Mouse (Mus musculus) embryonic facial prominence, embryonic 10.5 days (tissue): ENCODE measurements around the gene Pogz. TPM values are rescaled to one million over a fixed set of nuclear protein-coding genes. Genes with fewer than 3 reads are reported as not detected.

ENCODE experiments used
- DNase-seq: peaks from one replicate; pipeline ENCODE4 v3.0.0-alpha.2; 2017; ENCODE audit warnings: low spot score
- H3K27ac ChIP-seq: fragments of 300-500 bp; sonication (generic); replicated peaks from 2 replicates; pipeline ENCODE4 v1.5.1; 2016; ENCODE audit warnings: mild to moderate bottlenecking
- H3K27me3 ChIP-seq: fragments of 300-500 bp; sonication (generic); replicated peaks from 2 replicates; pipeline ENCODE4 v1.6.1; 2016; ENCODE audit warnings: low read depth, mild to moderate bottlenecking; ENCODE audit not compliant: poor library complexity, severe bottlenecking
- H3K36me3 ChIP-seq: fragments of 300-500 bp; sonication (generic); replicated peaks from 2 replicates; pipeline ENCODE4 v1.6.1; 2016; ENCODE audit warnings: mild to moderate bottlenecking, moderate library complexity
- H3K4me1 ChIP-seq: fragments of 300-500 bp; sonication (generic); 2 replicates; pipeline ENCODE4 v1.6.1; 2016
- H3K4me3 ChIP-seq: fragments of 300-500 bp; sonication (generic); 2 replicates; pipeline ENCODE4 v1.5.1; 2016; ENCODE audit warnings: mild to moderate bottlenecking, moderate library complexity
- H3K9me3 ChIP-seq: fragments of 300-500 bp; sonication (generic); 2 replicates; pipeline ENCODE4 v1.6.1; 2016; ENCODE audit warnings: mild to moderate bottlenecking
- WGBS: fragments of 180-500 bp; shearing (Covaris S2); methylation state at CpG from one replicate; pipeline ENCODE4 v1.1.7; 2016; 5-methylcytosine and 5-hydroxymethylcytosine counted together
- polyA plus RNA-seq: library from polyadenylated mRNA; unstranded; fragments of >200 nt; fragmentation: Nextera tagmentation; extraction: Ambion mirVana; gene quantifications from 2 replicates; pipeline ENCODE4 v1.2.1, GENCODE M21; 2016

Gene Pogz
- polyA plus RNA-seq, 1 experiment from 2014 or later, result 18.5 TPM

DNA sequence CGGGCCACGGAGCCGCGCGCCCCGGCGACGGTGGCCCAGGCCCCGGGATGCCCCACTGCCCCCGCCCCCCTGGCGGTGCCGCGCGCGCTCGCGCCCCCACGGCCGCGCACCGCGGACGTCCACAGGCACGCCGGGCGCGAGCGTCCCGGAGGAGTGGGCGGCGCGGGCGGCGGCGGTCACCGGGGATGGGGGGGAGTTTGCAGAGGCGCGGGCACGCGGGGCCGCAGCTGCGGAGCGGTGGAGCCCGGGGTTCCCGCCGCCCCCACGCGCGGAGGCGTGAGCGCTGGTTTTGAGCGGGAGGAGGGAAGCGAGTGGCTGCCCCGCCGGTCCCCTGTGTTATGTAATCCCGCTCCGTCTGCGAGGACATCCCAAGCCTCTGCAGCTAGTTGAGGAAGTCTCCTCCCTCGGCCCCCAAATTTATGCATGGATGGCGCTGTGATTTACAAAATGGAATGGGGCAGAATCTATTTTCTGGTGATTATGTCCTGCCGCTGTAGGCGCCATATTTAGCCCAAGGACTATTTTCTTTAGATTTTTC lies 661 bp downstream of the Pogz start:
- peaks cover 5% of the 10 kb centered on the region; the same call in 1 of the 2 replicates for H3K36me3 ChIP-seq

DNA sequence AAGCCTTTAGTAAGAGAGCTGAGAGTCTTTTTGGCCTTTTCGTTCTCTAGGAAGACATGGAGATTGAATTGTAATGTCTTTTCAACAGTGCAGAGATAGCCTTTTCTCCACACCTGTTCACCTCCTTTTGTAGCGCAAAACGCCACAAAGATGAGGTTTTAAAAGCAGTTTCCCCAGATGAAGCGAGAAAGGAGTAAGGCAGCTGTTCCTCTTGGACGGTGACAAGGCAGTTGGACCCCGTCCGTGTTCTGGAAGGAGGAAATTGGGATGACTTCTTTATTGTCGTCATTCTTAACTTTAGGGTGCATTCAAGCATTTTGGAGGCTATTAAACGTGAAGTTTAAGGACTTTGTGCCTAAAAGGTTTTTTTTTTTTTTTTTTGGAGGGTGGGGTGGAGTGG lies 1.3 kb downstream of the Pogz start:
- Histone ChIP-seq H3K4me3 (peak overlapping the region; percentile 76), H3K36me3 (peaks cover 5% of the 10 kb centered on the region; the same call in 1 of the 2 replicates), H3K27ac (peak overlapping the region; percentile 99), H3K9me3 (no peaks in the 10 kb centered on the region), H3K4me1 (peaks cover 15% of the 10 kb centered on the region), H3K27me3 (no peaks in the 10 kb centered on the region)
- WGBS, result 34% methylated on average over 9 of the region's 9 CpGs
- DNase-seq, result no peak

More for the DNA sequence above, 661 bp downstream of the Pogz start:
- WGBS, result under 1% methylated on average over 60 of the region's 62 CpGs
- H3K4me3 ChIP-seq, result peak overlapping the region; percentile 76
- H3K27me3 ChIP-seq, result no peaks in the 10 kb centered on the region
- DNase-seq, result peak; percentile 82
- H3K4me1 ChIP-seq, result peaks cover 15% of the 10 kb centered on the region
- no peaks in the 10 kb centered on the region for H3K9me3 ChIP-seq
- H3K27ac ChIP-seq, result peak overlapping the region; percentile 99

DNA sequence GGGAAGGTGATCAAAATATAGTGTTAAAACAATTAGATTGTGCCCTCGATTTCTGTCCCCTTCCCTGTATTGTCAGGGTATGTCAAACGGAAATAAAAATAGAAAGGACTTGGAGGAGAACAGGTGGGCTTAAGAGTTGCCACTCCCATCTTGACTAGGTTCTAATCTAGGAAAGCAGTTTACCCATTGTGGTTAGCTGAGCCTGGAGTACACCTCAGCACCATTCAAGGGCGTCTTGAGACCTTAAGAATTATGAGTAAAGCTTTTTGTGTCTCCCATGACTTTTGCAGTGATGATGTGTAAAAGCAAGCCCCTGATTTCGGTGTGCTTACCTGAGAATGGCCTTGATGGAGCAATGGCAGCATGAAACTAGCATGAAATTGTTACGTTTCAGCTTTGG lies 1.7 kb downstream of the Pogz start:
- WGBS, result 82% methylated on average over 5 of the region's 5 CpGs
- no peaks in the 10 kb centered on the region for H3K9me3 ChIP-seq
- H3K4me1 ChIP-seq, result peaks cover 15% of the 10 kb centered on the region
- no peaks in the 10 kb centered on the region for H3K27me3 ChIP-seq
- H3K27ac ChIP-seq, result no peak overlapping the region
- H3K4me3 ChIP-seq, result peak overlapping the region; percentile 76
- DNase-seq, result no peak
- peaks cover 5% of the 10 kb centered on the region; the same call in 1 of the 2 replicates for H3K36me3 ChIP-seq

DNA sequence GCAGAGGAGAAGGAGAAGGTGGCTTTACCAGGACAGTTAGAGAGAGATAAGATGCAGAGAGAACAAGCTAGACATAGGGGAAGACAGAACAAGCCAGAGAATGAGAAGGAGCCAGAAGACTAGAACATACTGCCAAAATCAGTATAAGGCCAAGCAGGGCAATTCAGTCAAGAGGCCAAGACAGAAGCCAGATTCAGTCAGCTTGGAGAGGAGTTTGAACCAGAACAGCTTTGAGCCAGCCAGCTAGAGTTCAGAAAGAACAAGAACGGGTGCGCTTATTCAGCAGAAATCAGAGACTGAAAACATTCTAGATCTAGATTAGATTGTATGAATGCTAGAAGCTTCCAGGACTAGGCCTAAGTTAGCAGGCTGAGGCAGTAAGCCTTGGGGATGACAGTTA lies 10.0 kb downstream of the Pogz start:
- no peak overlapping the region for H3K27ac ChIP-seq
- H3K27me3 ChIP-seq, result no peaks in the 10 kb centered on the region
- H3K36me3 ChIP-seq, result peaks cover 7% of the 10 kb centered on the region; the same call in 1 of the 2 replicates
- no peak for DNase-seq
- WGBS, result 92% methylated on average over 2 of the region's 2 CpGs
- H3K4me1 ChIP-seq, result peaks cover 11% of the 10 kb centered on the region
- H3K4me3 ChIP-seq, result no peak overlapping the region
- H3K9me3 ChIP-seq, result no peaks in the 10 kb centered on the region

DNA sequence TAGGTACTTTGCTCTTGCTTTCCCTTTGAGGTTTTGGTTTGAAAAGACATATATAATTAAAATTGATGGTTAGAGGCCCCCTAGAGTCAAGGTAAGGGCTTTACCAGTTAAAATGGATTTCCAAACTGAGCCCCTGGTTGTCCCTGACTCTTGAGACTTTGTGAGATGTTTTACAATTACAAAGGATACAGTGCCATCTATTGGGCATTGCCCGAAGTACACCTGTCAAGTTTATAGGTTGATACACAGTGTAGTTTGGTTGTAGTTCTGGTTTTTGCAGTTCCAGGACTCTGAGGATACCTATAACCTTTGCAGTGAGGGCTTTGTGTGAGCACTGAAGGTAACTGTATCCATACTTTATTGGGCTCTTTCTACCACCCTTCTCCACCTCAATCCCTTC lies 12.0 kb downstream of the Pogz start:
- WGBS, result 25% methylated on average over 1 of the region's 1 CpGs
- Histone ChIP-seq H3K4me1 (peaks cover 11% of the 10 kb centered on the region), H3K27me3 (no peaks in the 10 kb centered on the region)

DNA sequence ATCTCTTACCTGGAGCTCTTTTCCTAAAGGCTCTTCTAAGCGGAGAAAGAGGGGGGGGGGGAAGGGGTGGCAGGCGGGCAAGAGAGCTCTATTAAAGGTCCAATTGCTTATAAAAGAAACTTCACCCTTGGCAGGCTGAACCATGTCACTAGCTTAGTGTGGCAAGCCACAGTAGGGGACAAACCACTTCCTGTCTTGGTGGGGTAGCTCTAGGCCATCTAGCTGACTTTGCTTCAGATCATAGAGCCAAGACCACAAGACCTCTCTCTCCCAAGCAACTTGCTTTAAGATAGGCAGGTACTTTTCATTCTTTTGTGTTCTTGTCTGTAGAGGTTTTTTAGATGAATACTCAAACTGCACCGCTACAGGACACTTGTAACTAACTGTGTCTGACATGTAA lies 14.4 kb downstream of the Pogz start:
- no peak overlapping the region for H3K4me3 ChIP-seq
- H3K36me3 ChIP-seq, result peaks cover 32% of the 10 kb centered on the region

More for the DNA sequence above, 12.0 kb downstream of the Pogz start:
- Histone ChIP-seq H3K36me3 (peaks cover 16% of the 10 kb centered on the region), H3K4me3 (no peak overlapping the region), H3K27ac (no peak overlapping the region), H3K9me3 (no peaks in the 10 kb centered on the region)
- peak; percentile 42 for DNase-seq

DNA sequence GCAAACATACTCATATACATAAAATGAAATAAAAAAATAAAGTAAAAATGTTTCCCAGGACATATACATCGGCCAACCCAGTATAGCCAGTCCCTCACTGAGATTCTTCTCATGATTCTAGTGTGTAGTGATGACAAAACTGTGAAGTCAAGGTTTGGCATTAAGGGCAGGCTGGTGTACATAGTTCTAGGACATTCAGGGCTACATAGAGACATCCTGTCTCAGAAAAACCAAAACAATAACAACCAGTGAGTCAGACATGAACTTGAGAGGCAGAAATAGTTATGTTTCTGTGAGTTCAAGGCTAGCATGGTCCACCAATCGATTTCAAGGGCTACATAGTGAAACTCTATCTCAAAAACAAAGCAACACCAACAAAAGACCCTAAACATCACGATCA lies 14.8 kb downstream of the Pogz start:
- no peak overlapping the region for H3K27ac ChIP-seq
- DNase-seq, result no peak
- H3K36me3 ChIP-seq, result peaks cover 37% of the 10 kb centered on the region
- peaks cover 6% of the 10 kb centered on the region for H3K4me1 ChIP-seq
- no peak overlapping the region for H3K4me3 ChIP-seq
- no peaks in the 10 kb centered on the region for H3K9me3 ChIP-seq
- no peaks in the 10 kb centered on the region for H3K27me3 ChIP-seq
- 92% methylated on average over 3 of the region's 3 CpGs for WGBS

More for the DNA sequence above, 14.4 kb downstream of the Pogz start:
- Histone ChIP-seq H3K27me3 (no peaks in the 10 kb centered on the region), H3K27ac (no peak overlapping the region), H3K4me1 (peaks cover 6% of the 10 kb centered on the region), H3K9me3 (no peaks in the 10 kb centered on the region)
- DNase-seq, result no peak
- 82% methylated on average over 3 of the region's 3 CpGs for WGBS

DNA sequence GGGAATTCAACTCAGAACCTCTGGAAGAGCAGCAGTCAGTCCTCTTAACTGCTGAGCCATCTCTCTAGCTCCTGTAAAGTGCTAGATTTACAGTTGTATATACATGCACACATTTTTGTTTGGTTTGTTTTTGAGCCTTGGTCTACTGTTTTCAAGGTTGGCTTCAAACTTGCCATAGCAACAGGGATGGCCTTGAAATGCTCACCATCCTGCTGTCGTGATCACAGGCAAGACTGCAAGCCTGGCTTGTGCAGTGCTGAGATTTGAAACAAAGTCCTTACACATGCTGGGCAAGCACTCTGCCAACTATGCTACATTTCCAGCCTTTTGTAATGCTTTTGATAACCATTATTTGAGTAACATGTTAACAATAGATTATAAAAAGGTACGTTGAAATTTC lies 22.1 kb downstream of the Pogz start:
- 85% methylated on average over 2 of the region's 2 CpGs for WGBS

DNA sequence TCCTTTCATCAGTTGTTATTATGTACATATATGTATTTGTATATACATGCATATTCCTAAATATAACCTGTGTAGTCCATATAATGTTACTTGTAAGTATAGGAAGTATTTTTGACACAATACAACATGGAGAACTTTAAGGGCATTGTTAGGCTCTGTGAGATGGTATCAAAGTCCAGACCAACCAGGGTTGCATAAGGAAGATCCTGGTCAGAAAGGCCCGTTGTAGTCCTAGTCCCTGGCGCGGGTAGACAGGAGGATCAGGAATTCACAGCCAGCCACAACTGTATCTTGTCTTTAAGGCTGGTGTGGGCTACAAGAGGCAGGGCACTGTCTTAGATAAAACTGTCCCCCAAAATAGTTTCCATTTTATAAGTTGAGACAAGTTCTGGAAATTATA lies 31.6 kb downstream of the Pogz start:
- no peaks in the 10 kb centered on the region for H3K4me1 ChIP-seq
- H3K9me3 ChIP-seq, result no peaks in the 10 kb centered on the region
- H3K36me3 ChIP-seq, result peaks cover 100% of the 10 kb centered on the region
- 96% methylated on average over 3 of the region's 3 CpGs for WGBS
- no peak overlapping the region for H3K27ac ChIP-seq
- H3K4me3 ChIP-seq, result no peak overlapping the region
- no peaks in the 10 kb centered on the region for H3K27me3 ChIP-seq
- DNase-seq, result no peak

More for the DNA sequence above, 22.1 kb downstream of the Pogz start:
- no peak overlapping the region for H3K4me3 ChIP-seq
- H3K36me3 ChIP-seq, result peaks cover 92% of the 10 kb centered on the region
- no peaks in the 10 kb centered on the region for H3K9me3 ChIP-seq
- no peak overlapping the region for H3K27ac ChIP-seq
- H3K27me3 ChIP-seq, result no peaks in the 10 kb centered on the region
- no peak for DNase-seq
- no peaks in the 10 kb centered on the region for H3K4me1 ChIP-seq

DNA sequence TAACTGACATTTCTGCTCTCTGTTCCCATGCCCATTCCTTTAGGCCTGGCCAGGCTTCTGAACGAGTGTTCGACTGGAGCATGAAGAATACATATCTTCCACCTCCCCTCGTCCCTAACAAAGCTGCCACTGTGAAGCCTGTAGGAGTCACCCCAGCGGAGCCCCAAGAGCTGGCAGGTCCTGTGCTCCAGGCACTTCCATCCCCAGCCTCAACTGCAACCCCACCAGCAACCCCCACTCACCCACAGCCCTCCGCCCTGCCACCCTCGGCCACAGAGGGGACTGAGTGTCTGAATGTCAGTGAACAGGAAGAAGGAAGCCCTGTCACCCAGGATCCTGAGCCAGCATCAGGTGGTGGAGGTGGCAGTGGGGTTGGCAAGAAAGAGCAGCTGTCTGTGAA lies 41.3 kb downstream of the Pogz start:
- no peak for DNase-seq
- Histone ChIP-seq H3K27me3 (no peaks in the 10 kb centered on the region), H3K4me3 (no peak overlapping the region), H3K27ac (no peak overlapping the region), H3K9me3 (no peaks in the 10 kb centered on the region), H3K4me1 (no peaks in the 10 kb centered on the region), H3K36me3 (peaks cover 100% of the 10 kb centered on the region)
- WGBS, result 94% methylated on average over 6 of the region's 6 CpGs

DNA sequence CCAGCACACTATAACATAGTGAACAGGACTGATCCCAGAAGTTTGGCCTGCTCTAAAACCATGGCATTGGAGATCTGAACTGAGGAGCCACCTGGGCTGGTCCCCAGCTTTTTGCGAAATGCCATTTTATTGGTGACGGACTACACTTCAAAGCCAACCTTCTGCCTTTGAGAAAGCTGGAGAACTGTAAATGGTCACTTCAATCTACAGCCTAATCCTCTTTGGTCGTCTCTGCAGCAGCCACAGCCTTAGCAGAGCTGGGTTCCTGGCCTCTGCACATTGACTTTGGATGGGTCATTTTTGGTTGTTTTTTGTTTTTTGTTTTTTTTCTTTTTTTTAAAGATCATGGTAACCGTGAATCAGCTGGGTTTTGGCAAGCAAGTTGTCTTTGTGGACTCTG lies 44.5 kb downstream of the Pogz start:
- 77% methylated on average over 4 of the region's 4 CpGs for WGBS
- H3K4me1 ChIP-seq, result peaks cover 11% of the 10 kb centered on the region
- peaks cover 91% of the 10 kb centered on the region for H3K36me3 ChIP-seq
- no peak overlapping the region for H3K4me3 ChIP-seq
- H3K9me3 ChIP-seq, result no peaks in the 10 kb centered on the region
- H3K27ac ChIP-seq, result no peak overlapping the region
- DNase-seq, result no peak
- H3K27me3 ChIP-seq, result no peaks in the 10 kb centered on the region

DNA sequence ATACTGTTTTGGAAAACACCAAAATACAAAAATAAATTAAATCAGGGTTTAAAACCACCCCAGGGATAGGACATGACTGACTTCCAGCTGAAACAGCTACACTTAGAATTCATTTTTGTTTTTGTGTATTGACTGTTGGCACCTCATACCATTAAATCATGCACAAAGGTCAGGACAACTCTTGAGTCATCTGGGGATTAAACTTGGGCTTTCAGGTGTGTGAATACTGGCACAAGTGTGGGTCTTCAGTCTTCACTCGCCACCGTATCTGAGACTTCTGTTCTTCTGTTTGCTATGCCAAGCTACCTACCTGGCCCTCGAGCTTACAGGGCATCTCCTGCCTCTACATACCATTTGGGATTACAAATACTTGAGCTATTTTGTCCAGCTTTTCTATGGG lies 45.2 kb downstream of the Pogz start:
- Histone ChIP-seq H3K27me3 (no peaks in the 10 kb centered on the region), H3K27ac (no peak overlapping the region), H3K9me3 (no peaks in the 10 kb centered on the region), H3K4me3 (no peak overlapping the region), H3K4me1 (peaks cover 16% of the 10 kb centered on the region), H3K36me3 (peaks cover 83% of the 10 kb centered on the region)
- no peak for DNase-seq
- WGBS, result 86% methylated on average over 3 of the region's 3 CpGs

DNA sequence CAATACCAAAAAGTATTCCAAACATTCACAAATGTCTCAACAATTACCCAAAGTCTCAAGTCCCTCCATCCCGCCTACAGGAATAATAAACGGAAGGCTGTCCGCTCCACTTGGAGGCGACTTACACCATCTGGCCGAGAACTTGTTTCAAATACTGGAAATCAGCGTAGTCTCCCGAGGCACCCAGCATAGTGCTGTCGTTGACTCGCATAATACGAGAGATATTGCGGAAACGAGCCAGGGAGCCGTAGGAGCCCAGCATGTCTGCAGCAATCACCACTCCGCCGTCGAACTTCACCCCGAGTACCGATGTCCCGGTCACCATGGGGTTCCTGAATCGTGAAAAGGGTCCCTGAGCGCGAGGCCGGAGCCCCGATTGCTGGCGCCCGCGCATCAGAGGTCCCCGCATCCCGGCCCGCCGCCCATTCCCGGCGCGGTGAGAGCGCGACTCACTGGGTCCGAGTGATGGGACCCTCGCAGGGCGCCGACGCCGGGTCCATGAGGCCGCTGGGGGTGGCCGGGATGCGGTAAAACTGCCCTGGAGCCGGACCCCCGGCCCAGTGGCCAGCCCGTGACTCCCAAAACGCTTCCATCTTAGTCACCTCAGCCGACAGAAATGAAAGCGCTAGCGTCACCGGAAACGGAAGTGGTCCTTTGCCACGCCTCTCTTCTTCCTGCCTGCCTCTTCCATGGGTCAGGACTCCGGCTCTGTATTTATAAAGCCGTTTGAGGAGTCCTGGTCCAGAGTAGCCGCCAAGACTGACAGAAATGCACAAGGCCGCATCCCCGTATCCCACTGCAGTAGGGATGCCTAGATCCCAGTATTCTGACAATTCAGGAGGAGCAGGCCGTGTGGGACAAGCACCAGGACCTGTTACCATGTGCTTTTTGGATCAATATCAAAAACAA lies 49.2 kb downstream of the Pogz start, which contains the start of gene Psmb4:
Gene Psmb4 (minus strand): TSS at position 646 of the 909 bp plus-strand sequence.
- H3K27me3 ChIP-seq, result no peaks in the 10 kb centered on the region
- H3K27ac ChIP-seq, result peak within 1 kb of the TSS; percentile 93
- under 1% methylated on average over 61 of the region's 61 CpGs for WGBS
- DNase-seq, result peak; percentile 91
- H3K4me1 ChIP-seq, result peaks cover 16% of the 10 kb centered on the region
- H3K4me3 ChIP-seq, result peak within 1 kb of the TSS; percentile 98
- no peaks in the 10 kb centered on the region for H3K9me3 ChIP-seq
- H3K36me3 ChIP-seq, result peaks cover 44% of the 10 kb centered on the region
